Mouse (Mus musculus) stomach, embryonic 14.5 days (tissue): ENCODE data around the gene Ebf4. TPM values are rescaled to one million over a fixed set of nuclear protein-coding genes. Genes with fewer than 3 reads are reported as not detected.
"Not testable (repeated sequence)": the region's sequence is repeated elsewhere in the genome, so short reads cannot be mapped to it uniquely, and the experiment has no call there.

Experiments
- ATAC-seq: fragments of 200-750 bp; cut with Nextera tagmentation; 2 replicates; pipeline ENCODE4 v1.8.0; 2017; ENCODE audit warnings: low read depth, moderate TSS enrichment; ENCODE audit not compliant: insufficient number of reproducible peaks, insufficient read depth, low FRiP score
- H3K27ac ChIP-seq: fragments of 300-500 bp; sonication (generic); 2 replicates; pipeline ENCODE4 v1.5.1; 2014; ENCODE audit warnings: mild to moderate bottlenecking, low read length, moderate library complexity, mixed read lengths
- H3K27me3 ChIP-seq: fragments of 300-500 bp; sonication (generic); 2 replicates; pipeline ENCODE4 v1.6.1; 2014; ENCODE audit warnings: low read length, control low read depth, mixed read lengths; ENCODE audit not compliant: control insufficient read depth, insufficient read depth
- H3K36me3 ChIP-seq: fragments of 300-500 bp; sonication (generic); 2 replicates; pipeline ENCODE4 v1.6.1; 2014; ENCODE audit warnings: mild to moderate bottlenecking, control low read depth, low read length, moderate library complexity, mixed read lengths; ENCODE audit not compliant: control insufficient read depth, insufficient read depth
- H3K4me1 ChIP-seq: fragments of 300-500 bp; sonication (generic); 2 replicates; pipeline ENCODE4 v1.6.1; 2014; ENCODE audit warnings: low read length, control low read depth, mixed read lengths; ENCODE audit not compliant: control insufficient read depth, insufficient read depth
- H3K4me2 ChIP-seq: fragments of 300-500 bp; sonication (generic); replicated peaks from 2 replicates; pipeline ENCODE4 v1.6.1; 2014; ENCODE audit warnings: low read depth, low read length, control low read depth
- H3K4me3 ChIP-seq: fragments of 300-500 bp; sonication (generic); 2 replicates; pipeline ENCODE4 v1.5.1; 2014; ENCODE audit warnings: low read depth, low read length, control low read depth
- H3K9ac ChIP-seq: fragments of 300-500 bp; sonication (generic); replicated peaks from 2 replicates; pipeline ENCODE4 v1.6.1; 2014; ENCODE audit warnings: low read depth, mild to moderate bottlenecking, control low read depth, low read length, moderate library complexity, mixed read lengths
- H3K9me3 ChIP-seq: fragments of 300-500 bp; sonication (generic); 2 replicates; pipeline ENCODE4 v1.6.1; 2016; ENCODE audit warnings: low read depth, low read length, control low read depth; ENCODE audit not compliant: control insufficient read depth
- WGBS: fragments of 180-500 bp; shearing (Covaris S2); extraction: QIAGEN DNeasy Blood & Tissue Kit; methylation state at CpG from one replicate; pipeline ENCODE4 v1.1.7; 2014; 5-methylcytosine and 5-hydroxymethylcytosine counted together
- polyA plus RNA-seq: library from polyadenylated mRNA; unstranded; fragments of >200 nt; fragmentation: Nextera tagmentation; extraction: Ambion mirVana; gene quantifications from 2 replicates; pipeline ENCODE4 v1.2.1, GENCODE M21; 2014

The Ebf4 gene
- polyA plus RNA-seq, 1 experiment from 2014 or later: 4.7 TPM

DNA sequence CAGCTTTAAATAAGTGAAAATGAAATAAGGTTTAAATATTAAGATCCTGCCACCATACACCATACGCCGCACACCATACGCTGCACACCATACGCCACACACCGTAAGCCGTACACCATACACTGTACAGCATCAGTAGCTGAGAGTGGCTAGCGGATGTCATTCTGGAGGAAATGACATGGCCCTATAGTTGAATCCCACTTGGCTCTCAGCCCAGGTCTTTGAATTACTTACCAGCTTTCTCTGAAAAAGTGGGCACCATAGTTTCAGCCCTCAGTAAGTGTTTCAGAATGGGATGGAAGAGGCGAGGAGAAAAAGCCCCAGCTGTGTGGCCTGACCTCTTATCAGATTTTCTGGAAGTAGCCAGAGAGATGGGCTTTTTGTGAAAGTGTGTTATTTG lies 58.4 kb downstream of the Ebf4 start:
- WGBS: 93% methylated on average over 8 of the region's 8 CpGs

DNA sequence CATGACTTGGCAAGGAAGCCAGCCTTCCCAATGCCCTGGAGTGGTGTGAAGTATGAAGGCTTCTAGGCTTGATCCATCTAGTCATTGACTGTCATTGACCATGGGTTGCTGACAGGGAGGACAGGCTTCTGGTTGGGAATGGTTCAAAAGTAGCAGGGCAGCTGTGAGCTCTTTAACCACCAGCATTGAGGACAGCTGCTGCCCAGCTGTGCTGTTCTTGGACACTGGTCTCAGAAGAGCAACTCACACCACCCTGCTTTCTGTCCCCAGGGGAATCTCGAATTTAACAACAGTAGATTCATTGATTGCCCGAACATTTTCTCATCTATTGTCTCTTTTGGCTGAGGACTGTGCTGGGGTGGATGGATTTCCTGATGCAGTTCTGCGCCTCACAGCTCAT lies 58.9 kb downstream of the Ebf4 start:
- 71% methylated on average over 3 of the region's 3 CpGs for WGBS
- Histone ChIP-seq H3K36me3 (no peaks in the 10 kb centered on the region), H3K4me2 (no peak overlapping the region), H3K9ac (no peak overlapping the region), H3K27ac (no peak overlapping the region), H3K4me3 (no peak overlapping the region), H3K9me3 (no peaks in the 10 kb centered on the region), H3K27me3 (no peaks in the 10 kb centered on the region), H3K4me1 (no peaks in the 10 kb centered on the region)
- no peak for ATAC-seq

More for the DNA sequence above, 58.4 kb downstream of the Ebf4 start:
- Histone ChIP-seq H3K4me1 (no peaks in the 10 kb centered on the region), H3K36me3 (no peaks in the 10 kb centered on the region), H3K9ac (no peak overlapping the region), H3K27me3 (no peaks in the 10 kb centered on the region), H3K4me2 (no peak overlapping the region), H3K4me3 (no peak overlapping the region), H3K9me3 (no peaks in the 10 kb centered on the region), H3K27ac (no peak overlapping the region)
- no peak for ATAC-seq

DNA sequence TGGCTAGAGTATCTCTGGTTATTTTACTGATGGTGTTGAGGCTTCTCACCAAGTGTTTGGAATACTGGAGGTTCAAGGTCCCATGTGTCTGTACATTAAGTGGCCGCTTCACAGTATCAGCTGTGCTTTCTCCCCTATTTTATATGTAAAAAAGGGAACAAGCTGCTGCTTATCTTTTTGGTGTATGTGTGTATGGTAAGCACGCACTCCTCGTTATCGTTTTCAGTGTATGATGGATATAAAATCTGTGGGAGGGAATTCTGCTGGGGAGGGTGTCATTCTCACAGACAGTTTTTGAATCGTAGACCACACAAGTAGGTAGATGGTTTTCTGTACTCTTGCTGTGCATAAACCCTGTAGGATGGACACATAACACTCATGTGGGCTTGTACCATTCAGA lies 62.6 kb downstream of the Ebf4 start:
- H3K9me3 ChIP-seq: no peaks in the 10 kb centered on the region
- H3K9ac ChIP-seq: no peak overlapping the region
- no peak for ATAC-seq
- H3K27ac ChIP-seq: no peak overlapping the region
- WGBS: 94% methylated on average over 5 of the region's 5 CpGs
- H3K27me3 ChIP-seq: peaks cover 23% of the 10 kb centered on the region
- H3K36me3 ChIP-seq: no peaks in the 10 kb centered on the region
- H3K4me2 ChIP-seq: no peak overlapping the region
- no peak overlapping the region for H3K4me3 ChIP-seq
- no peaks in the 10 kb centered on the region for H3K4me1 ChIP-seq

DNA sequence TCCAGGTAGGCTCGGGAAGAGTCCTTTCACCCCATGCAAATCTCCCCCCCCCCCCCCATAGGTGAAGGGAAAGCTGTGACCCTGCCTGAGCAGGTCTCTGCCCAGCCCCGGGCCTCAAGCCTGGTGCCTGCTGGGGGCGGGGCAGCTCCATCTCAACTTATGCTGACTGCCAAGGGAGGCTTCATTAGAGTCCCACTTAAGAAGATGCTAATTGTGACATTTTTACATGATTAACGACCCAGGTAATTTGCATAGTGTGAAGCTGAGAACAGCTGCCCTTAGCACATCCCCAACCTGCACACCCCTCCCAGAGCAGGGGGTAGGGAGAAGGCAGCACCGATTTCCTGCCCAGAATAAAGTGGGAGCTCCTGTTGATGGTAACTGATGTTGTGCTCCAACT lies 63.9 kb downstream of the Ebf4 start:
- Histone ChIP-seq H3K4me1 (no peaks in the 10 kb centered on the region), H3K9ac (no peak overlapping the region), H3K4me2 (no peak overlapping the region), H3K9me3 (no peaks in the 10 kb centered on the region), H3K4me3 (no peak overlapping the region), H3K36me3 (no peaks in the 10 kb centered on the region), H3K27ac (no peak overlapping the region), H3K27me3 (peaks cover 23% of the 10 kb centered on the region)
- ATAC-seq: no peak; the same call in 1 of the 2 replicates
- 14% methylated on average over 5 of the region's 5 CpGs for WGBS

DNA sequence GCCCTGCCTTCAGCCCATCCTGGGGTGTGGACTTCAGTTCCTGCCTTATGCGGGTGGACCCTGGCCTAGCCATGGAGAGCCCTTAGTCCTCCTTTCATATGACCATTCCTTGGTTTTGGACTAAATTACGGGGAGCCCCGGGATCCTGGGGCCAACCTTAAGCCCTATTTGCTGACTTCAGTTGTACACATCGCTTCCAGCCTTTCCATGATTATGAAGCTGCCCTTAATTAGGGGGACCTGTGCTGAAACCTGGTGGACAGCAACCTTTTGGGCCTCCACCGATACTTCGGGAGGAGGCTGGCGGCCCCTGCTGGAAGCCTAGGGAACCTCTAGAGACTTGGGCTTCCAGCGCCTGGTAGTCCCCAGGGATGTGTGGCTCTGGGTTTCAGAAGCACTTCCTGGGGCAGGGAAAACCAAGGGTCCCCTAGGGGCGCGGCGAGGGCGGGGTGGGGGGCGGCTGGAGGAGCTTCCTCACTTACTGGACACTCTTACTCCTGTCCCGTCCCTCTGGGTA lies 67.6 kb downstream of the Ebf4 start:
- H3K4me3 ChIP-seq: no peak overlapping the region
- no peak overlapping the region for H3K4me2 ChIP-seq
- peaks cover 23% of the 10 kb centered on the region for H3K27me3 ChIP-seq
- H3K27ac ChIP-seq: no peak overlapping the region
- no peaks in the 10 kb centered on the region for H3K36me3 ChIP-seq
- H3K4me1 ChIP-seq: no peaks in the 10 kb centered on the region
- no peaks in the 10 kb centered on the region for H3K9me3 ChIP-seq
- WGBS: 5% methylated on average over 14 of the region's 14 CpGs
- no peak for ATAC-seq
- no peak overlapping the region for H3K9ac ChIP-seq

DNA sequence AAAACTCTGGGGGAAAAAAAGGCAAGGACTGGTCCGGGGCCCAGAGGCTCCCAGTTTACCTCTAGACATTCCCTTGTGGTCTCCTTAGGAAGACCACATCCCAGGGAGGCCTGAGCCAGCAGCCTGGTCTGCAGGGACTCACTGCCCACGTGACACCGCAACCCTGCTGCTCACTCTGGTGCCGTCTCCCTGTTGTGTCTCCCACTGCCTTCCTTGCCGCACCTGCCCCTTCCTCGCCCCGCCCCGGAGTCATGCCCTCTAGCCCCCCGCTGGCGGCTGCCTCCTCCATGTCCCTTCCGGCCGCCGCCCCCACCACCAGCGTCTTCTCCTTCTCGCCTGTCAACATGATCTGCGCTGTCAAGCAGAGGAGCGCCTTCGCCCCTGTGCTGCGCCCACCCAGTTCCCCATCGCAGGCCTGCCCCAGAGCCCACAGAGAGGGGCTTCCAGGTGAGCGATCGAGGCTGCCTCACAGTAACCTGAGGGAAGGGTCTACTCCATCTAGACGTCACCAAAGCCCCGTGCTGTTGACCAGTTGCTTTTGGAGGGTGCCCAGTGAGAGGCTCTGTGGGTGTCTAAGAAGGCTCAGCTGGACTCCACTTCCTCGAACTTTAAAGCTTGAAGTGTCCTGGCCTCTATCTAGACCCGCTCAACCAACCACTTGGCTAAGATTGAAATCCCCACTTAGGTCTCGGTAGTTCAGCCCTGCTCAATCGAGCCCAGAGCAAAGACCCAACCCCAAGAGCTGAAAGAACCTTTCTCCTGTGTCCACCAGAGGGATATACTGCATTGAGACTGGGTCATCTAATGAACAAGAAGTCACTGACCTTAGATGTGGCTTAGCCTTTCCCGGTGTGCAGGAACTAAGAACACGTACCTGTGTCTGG lies 70.5 kb downstream of the Ebf4 start:
- no peak overlapping the region for H3K27ac ChIP-seq
- no peaks in the 10 kb centered on the region for H3K9me3 ChIP-seq
- ATAC-seq: peak; percentile 8; the same call in 1 of the 2 replicates
- 10% methylated on average over 28 of the region's 30 CpGs for WGBS
- peaks cover 17% of the 10 kb centered on the region for H3K27me3 ChIP-seq
- peak overlapping the region; percentile 26 for H3K4me3 ChIP-seq
- H3K4me2 ChIP-seq: peak overlapping the region; percentile 39
- no peaks in the 10 kb centered on the region for H3K36me3 ChIP-seq
- no peaks in the 10 kb centered on the region for H3K4me1 ChIP-seq
- 0 out of 2 replicates have a peak overlapping the region, but pooled peaks have one; percentile 6 for H3K9ac ChIP-seq

DNA sequence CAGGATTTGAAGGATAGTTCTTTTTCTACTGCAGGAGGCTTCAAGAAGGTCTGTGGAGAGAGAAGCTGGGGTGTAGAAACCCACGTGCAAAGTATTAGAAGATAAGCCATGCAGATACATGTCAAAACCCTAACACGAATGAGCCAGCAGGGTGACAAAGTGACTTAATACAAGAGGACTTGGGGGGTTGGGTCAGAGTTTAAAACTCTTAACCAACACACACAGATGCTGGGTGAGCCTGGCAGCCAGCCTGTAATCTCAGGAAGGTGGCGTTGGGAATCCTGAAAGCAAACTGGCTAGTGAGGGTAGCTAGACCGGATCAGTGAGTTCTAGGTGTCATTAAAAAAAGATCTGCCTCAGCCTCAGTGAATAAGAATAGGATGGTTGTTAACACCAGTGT lies 72.4 kb downstream of the Ebf4 start:
- Histone ChIP-seq H3K4me2 (no peak overlapping the region), H3K4me1 (no peaks in the 10 kb centered on the region), H3K4me3 (no peak overlapping the region), H3K9ac (no peak overlapping the region), H3K27ac (no peak overlapping the region), H3K36me3 (no peaks in the 10 kb centered on the region), H3K27me3 (0 out of 2 replicates have a peak, but pooled peaks cover under 1% of the 10 kb centered on the region), H3K9me3 (no peaks in the 10 kb centered on the region)
- no peak for ATAC-seq
- 53% methylated on average over 4 of the region's 4 CpGs for WGBS

DNA sequence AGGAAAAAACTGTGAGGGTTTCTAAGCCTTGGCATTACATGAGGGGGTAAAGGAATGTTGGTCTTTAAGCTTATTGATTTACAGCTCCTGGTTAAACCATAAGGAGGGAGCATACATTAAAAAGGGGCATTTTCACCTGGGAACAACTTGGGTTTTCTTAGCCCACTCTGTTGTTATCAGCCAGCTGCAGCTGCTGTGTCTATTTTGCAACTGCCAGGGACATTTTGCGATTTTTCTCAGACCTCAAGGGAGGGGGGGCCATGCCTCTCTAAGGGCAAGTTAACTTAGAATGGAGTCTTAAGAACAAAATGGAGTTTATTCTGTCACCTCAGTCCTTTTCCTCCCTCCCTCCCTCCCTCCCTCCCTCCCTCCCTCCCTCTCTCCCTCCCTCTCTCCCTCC lies 78.1 kb downstream of the Ebf4 start:
- H3K9ac ChIP-seq, H3K4me2 ChIP-seq, H3K4me1 ChIP-seq, H3K36me3 ChIP-seq, H3K27ac ChIP-seq, ATAC-seq, H3K9me3 ChIP-seq, H3K27me3 ChIP-seq, H3K4me3 ChIP-seq: not testable (repeated sequence)
- WGBS: 27% methylated on average over 1 of the region's 1 CpGs
